Mouse (Mus musculus) brain, embryonic 18.5 days (tissue): ENCODE measurements around the gene Fam160b1.
A peak's percentile ranks its signal among the peaks of the same experiment; 100 is the strongest.

ENCODE experiments used
- DNase-seq: peaks from one replicate; pipeline ENCODE4 v3.0.0-alpha.2; 2012; ENCODE audit warnings: low read depth, low spot score

Fam160b1 gene

DNA sequence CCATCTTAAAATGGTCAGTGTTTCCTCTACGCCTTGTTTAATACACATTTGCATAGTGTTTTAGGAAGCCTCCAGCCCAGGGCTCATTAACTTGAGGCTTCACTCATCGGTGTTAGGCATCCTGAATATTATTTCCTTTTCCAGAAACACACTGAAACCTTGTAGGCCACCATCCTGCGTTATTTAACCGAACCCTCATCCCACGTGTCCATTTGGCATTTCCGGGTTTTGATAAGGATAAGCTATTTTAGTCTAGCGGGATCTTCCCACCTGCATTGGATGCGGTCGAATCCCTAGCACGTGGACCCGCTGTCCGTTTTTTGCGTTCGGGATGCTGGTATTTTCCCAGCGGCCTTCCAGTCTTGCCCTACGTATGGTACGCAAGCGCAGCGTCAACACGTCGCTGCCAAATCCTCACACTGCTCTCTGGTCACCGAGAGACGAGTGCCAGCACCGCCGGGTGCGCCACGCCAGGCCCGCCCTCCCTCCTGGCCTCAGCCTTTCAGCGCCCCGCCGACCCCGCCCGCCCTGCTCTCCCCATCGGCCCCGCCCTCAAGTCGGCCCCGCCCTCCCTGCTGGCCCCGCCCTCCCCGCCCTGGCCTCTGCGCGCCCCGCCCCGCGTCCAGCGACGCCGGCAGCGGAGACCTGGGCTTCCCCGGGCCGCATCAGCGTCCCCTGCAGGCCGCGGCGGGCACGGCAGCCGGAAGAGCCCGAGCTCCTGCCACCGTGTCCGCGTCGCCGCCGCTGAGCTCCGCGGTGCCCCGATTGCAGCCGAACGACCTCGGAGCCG is at the start of gene Fam160b1:
Fam160b1 (plus strand) TSS at position 340 of the 790 bp plus-strand sequence.
- DNase-seq, result peak; percentile 75

DNA sequence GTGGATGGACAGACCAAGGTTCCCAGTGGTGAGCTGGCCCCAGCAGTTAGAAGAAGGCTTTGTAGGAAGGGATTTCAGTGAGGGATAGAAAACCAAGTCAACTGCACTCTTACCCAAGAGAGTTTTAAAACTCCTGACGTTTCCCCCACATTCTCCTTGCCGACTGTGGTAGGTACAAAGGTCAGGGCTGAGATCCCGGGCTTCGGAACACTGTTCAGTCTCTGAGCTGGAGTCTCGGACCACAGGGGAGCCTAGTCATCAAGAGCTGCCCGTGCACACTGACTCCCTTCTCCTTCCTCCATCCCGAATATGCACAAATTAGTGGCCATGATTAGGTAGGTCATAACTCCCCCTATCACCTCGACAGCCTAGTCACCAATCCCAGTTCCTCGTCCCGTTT is 47.3 kb upstream of the Fam160b1 start:
- no peak for DNase-seq

DNA sequence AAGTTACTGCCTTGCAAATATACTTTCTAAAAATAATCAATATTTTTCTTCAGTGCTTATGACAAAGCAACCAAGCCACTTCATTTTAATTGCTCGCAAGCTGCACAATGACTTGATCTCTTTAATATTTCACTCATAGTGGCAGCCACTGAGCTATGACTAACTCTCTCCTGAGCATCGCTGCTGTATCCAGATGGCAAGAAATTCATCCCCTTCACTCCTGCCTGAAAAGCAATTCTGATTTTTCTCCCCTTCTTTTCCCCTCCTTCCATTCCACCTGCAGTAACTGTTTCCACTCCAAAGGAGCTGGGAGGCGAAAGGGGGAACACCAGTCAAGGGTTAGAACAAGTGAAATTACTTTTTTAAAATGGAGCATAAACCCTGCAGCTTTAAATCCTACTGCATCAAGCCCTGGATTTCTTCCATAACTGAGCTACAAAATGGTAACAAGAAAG is 46.6 kb upstream of the Fam160b1 start:
- no peak for DNase-seq

DNA sequence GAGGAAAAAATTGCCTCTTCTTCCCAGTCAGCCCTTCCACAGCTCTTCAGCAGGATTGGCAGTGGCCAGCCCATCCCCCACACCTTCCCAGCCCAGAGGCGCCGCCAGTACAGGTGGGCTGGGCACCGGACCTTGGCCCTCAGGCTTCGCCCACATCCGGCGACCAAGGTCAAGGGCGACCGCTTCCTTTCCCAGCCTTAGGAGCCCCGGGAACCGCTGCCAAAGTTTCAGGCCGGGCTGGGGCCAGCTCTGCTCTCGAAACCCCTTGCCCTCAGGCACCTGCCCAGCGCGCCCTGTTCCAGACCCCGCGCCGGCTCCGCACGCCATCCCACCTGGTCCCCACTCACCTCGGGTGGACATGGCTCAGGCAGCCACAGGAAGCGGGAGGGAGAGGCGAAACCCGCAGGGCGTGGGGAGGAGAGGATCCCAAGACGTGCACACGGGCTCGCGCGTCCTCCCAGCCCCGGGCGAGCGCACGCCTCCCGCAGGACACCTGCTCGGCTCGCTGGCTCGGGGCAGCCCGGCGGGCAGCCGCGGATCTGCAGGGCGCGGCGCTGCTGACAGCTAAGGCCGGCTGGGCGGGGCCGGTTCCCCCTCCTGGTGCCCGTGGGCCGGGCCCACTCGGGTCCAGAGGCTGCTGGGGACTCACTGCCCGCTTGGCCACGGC is 46.0 kb upstream of the Fam160b1 start, which contains the start of gene Ablim1:
Ablim1 (minus strand) TSS at position 574 of the 667 bp plus-strand sequence.
- DNase-seq, result no peak

DNA sequence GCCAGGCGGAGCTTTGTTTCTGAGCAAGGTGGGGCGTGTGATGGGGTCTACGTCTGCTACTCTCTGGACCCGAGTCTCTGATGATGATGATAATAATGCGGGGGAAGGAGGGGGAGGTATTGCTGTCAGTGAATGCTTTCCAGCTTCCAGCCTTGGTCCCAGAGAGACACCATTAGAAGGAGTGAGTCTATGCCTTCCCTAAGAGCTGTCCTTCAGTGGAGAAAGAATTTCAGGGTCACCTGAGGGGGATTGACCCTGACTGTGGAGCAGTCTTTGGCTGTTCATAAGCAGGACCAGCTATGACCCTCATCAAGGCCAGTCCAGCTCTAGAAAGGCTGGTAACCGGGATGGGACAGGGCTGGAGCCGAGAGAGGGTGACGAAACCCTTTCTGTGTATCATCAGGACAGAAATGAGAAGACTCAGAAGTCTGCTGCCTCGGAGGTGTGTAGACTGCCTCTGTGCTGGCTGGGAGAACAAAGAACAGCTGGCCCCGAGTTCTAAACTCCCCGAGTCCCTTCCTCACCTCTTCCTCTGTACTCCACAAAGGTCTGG is 45.4 kb upstream of the Fam160b1 start:
- no peak for DNase-seq

DNA sequence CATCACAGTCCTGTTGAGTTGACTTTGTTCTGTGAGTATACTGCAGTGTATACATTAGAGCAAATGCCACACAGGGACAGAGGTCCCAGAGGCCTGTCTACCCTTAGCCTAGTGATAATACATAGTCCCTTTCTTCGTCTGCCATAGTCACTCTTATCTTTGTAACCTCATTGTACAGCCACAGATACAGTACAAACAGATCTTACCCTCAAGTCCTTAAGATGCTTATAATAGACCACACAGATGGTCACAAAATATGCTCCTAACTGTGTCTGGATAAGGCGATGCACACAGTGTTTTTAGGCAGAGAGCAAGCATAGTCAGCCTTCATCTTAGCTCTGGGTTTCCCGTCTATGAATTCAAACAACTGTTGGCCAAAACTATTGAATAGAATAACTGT is 43.9 kb upstream of the Fam160b1 start:
- DNase-seq, result no peak

DNA sequence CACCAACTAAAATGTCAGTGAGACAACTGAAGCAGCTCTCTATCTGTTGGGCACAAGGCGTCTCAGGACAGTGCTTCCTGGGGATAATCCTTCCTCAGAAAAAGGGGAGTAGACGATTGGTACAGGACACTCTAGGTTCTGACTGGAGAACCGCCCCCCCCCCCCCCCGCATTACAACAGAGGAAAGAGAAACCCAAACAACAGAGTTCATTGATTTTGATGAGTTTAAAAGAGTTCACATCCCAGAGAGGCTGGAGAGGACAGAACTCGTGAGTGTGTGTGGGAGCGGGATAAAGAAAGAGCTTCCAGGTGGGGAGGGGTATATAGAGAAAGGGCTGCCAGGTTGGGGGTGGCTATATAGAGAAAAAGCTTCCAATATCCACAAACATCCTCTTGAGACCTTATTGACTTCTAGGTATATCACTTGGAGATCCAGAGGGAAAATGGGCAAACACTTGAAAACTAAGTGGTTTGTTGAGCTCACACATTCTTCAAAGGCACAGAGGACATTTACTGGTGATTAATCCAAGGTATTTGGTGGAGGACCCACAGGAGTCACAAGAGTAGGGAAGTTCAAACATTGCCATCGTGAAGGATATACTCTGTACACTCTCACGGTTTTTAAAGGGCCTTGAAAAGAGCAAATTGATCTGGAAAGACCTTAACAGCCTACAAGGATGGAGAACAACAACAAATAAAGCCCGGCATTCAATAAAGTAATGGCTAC is 39.7 kb upstream of the Fam160b1 start:
- DNase-seq, result no peak

DNA sequence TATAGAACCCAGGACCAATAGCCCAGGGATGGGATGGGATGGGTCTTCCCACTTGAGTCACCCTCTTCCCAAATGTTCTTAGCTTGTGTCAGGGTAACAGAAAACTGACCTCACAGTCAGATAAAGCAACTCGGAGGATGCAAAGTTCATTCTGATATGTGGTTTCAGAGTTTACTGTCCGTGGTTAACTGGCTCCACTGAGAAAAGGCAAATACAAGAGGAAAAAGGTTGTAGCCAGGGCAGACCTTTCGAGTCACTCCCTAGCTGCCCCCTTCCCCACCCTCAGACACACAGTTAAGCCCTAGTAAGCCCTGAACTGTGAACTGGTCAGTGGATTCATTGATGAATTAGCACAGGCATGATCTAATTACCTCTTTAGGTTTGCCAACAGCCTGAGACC is 38.6 kb upstream of the Fam160b1 start:
- DNase-seq, result no peak

DNA sequence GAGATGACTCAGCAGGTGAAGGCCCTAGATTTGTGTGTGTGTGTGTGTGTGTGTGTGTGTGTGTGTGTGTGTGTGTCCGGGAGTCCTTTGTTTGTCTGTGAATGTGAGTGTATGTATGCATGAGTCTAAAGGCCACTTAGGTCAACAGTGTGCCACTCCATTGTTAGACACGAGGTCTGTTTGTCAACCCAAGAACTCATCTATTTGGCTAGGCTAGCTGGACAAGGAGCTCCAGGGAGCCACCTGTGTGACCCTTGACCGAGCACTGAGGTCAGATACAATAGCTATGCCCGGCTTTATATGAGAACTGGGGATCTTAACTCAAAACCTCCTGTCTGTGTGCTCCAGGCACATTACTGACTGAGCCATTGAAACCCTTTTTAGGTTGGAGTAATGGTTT is 38.0 kb upstream of the Fam160b1 start:
- no peak for DNase-seq

DNA sequence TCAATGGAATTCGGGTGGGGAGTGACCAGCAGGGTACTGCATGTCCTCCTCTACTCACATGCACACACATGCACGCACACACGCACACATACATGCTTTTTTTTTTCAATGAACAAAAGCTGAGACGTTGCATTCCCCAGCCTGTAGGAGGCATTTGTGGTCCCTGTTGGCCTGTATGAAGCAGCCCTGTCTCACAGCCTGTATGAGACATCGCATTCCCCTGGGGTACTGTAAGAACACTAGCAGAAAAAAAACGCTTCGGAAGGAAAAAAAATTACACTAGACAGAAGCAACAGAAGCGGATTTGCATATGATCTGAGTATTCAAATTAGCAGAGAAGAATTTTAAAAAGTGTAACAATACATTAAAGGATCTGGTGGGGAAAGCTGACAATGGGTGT is 37.4 kb upstream of the Fam160b1 start:
- DNase-seq, result no peak

DNA sequence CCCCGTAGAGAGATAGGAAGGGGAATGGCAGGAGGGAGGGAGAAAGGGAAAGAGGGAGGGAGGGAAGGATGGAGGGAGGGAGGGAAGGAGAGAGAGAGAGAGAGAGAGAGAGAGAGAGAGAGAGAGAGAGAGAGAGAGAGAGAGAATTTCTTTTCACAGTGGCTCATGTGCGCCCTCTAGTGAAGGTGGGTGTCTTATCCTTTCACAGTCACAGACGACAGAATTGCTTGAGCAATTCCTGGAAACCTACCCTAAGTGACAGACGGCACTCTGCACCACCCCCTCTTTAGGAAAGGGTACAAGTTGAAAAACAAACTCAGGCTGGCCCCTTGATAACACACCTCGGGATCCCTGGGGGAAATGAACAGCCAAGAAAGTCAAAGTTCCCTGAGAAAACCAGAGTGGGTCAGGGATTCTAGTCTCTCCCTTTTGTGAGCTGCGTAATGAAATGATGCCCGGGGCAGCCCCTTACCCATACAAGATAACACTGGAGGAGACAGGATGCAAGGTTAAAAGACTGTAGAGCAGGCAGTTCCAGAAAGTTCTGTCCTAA is 34.7 kb upstream of the Fam160b1 start:
- no peak for DNase-seq

DNA sequence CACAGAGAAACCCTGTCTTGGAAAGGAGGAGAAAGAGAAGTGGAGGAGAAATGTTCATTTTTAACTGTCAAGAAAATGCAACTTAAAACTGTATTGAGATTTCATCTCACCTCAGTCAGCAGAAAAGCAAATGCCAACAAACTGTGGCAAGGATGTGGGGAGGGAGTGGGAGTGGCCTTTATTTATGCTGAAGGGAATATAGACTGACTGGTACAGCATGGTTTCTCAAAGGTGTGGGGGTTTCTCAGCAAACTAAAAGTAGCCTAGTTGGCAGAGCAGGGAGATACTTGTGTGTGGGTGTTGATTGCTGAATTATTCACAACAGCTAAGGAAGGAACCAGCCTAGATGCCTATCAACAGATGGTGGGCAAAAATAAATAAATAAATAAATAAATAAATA is 32.8 kb upstream of the Fam160b1 start:
- no peak for DNase-seq

DNA sequence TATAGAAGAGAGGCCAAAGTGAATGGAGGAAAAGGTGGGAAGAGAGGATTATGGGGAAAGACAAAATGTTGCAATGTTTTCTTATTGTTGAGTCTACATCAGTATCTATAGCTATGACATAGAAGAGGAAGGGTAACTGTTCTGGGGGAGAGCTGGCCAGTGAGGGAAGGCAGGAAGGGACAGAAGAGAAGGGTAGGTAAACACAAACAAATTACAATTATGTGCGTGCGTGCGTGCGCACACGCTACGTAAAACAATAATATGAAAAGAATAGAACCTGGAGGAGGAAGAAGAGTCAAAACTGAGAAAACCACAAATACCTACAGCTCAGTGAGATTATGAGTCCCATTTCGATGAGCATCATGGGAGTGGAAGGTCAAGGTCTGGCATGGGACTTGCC is 32.2 kb upstream of the Fam160b1 start:
- no peak for DNase-seq

DNA sequence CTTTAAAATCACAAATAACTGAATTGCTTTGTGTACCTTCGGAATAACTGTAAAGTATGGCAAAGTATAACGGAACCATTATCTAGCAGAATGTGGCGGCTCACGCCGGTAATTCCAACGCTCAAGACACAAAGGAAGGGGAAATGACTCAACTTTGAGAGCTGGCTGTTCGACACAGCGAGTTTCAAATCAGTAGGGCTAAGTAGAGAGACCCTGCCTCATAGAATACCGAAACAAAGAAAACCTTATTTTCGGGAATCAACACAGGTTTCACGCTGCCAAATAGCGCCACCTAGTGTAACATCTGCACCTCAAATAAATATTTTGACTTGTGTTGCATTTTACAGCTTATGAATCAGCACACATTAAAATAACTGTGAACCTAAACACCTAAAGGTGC is 31.7 kb upstream of the Fam160b1 start:
- no peak for DNase-seq

DNA sequence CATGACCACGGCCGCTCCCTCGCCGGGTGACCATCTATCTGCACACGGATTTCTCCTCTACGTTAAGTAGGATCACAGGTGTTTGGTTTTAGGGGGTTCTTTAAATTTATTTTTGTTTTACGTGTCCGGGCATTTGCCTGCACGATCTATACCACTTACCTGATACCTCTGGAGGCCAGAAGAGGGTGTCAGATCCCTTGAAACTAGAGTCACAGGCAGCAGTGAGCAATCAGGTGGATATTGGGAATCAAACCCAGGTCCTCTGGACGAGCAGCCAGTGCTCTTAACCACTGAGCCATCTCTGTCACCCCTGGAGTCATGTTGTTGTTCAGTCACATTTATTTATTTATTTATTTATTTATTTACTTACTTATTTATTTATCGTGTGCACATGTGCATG is 30.2 kb upstream of the Fam160b1 start:
- no peak for DNase-seq

DNA sequence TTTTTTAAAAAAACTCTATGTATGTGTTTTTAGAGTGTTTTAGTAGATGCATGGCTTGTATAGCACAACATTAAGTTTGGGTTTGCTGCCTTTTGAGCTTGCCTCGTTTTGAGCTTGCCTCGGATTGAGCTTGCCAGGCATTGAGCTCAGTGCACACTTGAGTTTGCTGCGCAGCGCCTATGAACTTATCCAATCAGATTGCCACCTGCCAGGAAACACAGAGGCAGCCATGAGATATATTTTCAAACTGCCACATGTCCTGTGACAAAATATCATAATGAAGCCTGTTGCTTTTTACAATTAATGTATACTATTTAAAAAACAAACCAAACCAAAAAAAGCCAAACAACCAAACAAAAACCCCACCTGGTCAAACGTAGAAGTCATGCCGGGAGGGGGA is 29.2 kb upstream of the Fam160b1 start:
- no peak for DNase-seq

DNA sequence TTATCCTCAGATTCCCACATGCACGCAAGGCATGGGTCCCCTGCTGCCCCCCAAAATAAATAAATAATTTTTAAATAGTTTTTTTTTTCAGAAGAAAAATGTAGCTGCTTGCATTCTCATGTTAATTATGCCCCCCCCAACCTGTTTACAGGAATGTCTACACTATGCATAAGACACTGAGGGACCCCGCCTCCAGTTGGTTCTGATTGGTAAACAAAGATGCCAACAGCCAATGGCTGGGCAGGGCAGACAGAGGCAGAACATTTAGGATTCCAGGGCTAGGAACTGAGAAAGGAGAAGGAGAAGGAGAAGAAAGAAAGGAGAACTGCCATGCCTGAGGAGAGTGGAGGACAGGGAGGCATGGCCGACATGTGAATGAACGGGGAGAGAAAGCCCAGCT is 27.1 kb upstream of the Fam160b1 start:
- DNase-seq, result no peak

DNA sequence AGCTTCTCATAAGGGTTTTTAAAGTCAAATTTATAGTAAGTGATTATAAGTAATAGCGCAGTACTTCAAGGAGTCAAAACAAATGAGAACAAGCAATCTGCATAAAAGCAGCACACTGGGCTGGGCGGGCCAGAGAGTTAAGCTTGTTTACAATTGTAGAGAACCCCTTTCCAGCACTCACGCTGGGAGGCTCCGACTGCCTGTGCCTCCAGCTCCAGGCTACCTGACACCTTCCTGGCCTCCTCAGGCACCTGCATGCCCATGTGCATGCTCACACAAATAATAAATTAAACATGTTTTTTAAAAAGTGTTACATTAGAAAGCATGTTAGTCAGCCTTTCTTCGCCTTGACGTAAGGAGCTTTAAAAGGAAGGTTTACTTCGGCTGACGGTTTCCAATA is 25.3 kb upstream of the Fam160b1 start:
- no peak for DNase-seq

DNA sequence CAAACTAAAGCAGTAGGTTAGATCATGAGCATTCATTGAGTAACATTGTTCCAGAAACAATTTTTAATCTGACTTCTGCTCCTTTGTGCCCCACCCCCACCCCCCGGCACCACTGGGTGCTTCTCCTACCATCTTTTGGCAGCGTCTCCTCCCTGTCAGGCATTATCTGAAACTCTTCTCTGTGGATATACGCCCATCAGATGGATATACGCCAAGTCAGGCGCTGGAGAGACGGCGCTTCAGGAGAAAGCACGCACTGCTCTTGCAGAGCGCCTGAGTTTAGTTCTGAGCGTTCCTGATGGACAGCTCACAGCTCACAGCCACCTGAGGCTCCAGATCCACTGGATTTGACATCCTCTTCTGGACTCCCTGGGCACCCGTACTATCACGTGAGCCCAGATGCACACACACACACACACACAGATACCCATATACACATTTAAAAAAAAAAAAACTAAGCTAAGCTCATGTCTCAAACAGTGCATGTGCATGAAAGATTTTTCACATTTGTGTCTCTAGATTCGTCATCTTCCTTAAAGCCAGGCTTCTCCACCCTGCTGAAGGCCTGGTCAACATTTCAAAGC is 21.1 kb upstream of the Fam160b1 start:
- no peak for DNase-seq

DNA sequence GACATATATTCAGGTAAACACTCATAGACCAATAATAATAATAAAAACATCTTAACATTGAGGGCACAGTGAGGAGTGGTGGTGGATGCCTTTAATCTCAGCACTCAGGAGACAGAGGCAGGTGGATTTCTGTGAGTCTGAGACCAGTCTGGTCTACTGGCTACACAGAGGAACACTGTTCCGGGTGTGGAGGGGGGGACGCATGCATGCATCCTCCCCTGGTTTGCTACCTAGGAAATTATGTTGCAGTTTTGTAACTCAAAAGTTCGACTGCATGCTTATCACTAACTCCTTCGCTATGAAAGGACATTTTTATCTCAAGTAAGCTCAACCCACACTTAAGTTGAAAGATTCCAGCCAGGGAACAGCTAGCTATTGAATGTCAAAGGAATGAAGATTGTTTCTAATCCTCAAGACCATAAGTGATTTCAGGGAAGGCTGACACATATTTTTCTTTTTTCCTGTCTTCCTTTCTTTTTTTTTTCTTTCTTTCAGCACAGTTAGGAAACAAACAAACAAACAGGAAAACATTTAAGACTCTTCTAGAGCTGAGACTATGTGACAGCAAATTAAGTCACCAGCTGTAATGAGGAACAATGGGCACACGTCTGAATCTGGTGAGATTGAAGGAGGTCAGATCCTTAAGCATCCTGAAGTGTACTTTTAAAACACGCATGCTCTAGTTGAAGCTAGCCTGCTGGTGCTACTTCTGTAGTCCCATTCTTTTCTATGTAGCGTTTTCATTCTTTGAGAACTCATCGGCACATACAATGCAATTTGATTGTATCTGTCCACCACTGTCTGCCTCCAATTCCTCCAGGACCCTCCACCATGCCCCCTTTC is 19.4 kb upstream of the Fam160b1 start:
- no peak for DNase-seq

DNA sequence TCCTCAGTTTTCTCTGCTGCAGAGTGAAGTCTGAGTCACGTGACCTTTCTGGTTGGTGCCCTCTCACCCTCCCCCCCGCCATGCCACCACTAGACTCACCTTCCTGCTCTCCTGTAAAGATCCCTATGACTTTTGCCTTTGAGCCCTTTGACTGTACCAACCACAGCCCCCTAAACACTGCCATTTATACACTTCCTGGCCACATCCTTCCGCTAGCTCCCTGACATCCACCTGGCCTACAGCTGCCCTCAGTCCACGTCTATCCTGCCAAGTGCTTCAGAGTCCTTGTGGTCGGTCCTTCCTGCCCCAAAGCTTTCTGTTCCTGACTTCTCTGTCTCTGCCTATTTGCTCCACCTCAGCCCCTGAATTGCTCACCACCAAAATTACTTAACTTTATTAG is 16.6 kb upstream of the Fam160b1 start:
- no peak for DNase-seq
